Mouse (Mus musculus): ENCODE results near the gene Gm11060. TPM values are rescaled to one million over a fixed set of nuclear protein-coding genes. Genes with fewer than 3 reads are reported as not detected.
A peak's percentile ranks its signal among the peaks of the same experiment; 100 is the strongest.

Gm11060 gene
- total and polyA plus RNA-seq, 3 experiments, result not detected

DNA sequence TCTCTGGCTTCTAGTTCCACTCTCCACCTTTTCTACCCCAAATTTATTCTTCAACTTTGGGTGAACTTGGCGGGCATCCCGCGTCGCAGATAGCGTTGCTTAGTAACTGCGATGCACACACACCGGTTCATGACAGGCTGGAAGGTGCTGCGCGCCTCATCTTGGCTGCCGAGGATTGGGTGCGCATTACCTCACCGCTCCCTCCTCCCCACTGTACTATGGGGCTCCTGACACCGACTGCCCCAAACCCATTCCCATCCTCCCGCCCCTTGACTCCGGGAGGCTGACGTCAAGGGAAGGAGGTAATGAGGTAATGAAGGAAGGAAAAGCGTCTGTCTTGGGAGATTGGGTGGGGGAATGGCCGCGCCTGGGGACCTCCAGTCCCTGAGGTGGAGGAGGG lies 42.5 kb downstream of the Gm11060 start:
- peak; percentile 59 to 70 for DNase-seq
- H3K9ac ChIP-seq (ENCODE audit: low read depth, low read length), result no peak overlapping the region
- TF ChIP-seq POLR2A (IDR thresholded peaks at IDR 0.05; ENCODE audit: insufficient read depth, low read depth, low read length) (no peak), EP300 (IDR thresholded peaks at IDR 0.05; ENCODE audit: insufficient read depth, low read depth, low read length) (0 out of 2 replicates have a peak, but pooled peaks have one; percentile 34), CTCF (IDR thresholded peaks at IDR 0.05) (no peak)
- no peaks in the 10 kb centered on the region for H3K79me2 ChIP-seq (replicated peaks; ENCODE audit: control insufficient read depth, insufficient read depth, low read length)
- 0 out of 2 replicates have a peak overlapping the region, but pooled peaks have one; percentile 14 for H3K4me3 ChIP-seq
- H3K4me1 ChIP-seq (ENCODE audit: control insufficient read depth, insufficient read depth, low read length), result peaks cover 4% of the 10 kb centered on the region
- H3K27ac ChIP-seq, result peak overlapping the region; percentile 49
- WGBS, result 2% methylated on average over 19 of the region's 19 CpGs
- intact Hi-C loops (cut with DNase I), result loop anchor here (5.0 kb wide), 2 partner anchors 38 to 117 kb away; partner anchors contain the start of gene Eif3m
- 0 out of 2 replicates have a peak, but pooled peaks cover 2% of the 10 kb centered on the region for H3K27me3 ChIP-seq (ENCODE audit: control insufficient read depth, insufficient read depth, low read length)
- peaks cover 2% of the 10 kb centered on the region; the same call in 1 of the 2 replicates for H3K36me3 ChIP-seq (ENCODE audit: control insufficient read depth, insufficient read depth, low read length)

DNA sequence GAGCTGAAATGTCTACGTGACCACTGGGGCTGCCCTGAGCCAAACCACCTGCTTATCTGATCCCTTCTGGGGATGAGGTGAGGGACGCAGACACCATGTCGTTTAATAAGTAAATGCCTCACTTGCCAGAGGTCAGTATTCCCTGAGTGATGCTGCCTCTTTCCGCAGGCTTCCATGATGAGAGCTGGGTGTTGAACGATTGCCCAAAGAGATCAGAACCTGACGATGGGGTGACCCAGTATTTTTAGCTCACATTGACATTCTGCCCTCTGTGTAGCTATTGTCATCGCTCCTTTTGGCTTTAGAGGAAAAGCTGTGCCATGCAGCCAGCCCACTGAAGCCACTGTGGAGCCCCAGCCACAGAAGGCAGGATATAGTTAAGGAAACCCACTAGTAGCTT lies 47.7 kb downstream of the Gm11060 start:
- no peak for DNase-seq
- intact Hi-C loops (cut with DNase I), result no loop called here
- Histone ChIP-seq H3K79me2 (replicated peaks; ENCODE audit: control insufficient read depth, insufficient read depth, low read length) (no peaks in the 10 kb centered on the region), H3K9ac (ENCODE audit: low read depth, low read length) (no peak overlapping the region), H3K27ac (peak overlapping the region; percentile 17; the same call in 1 of the 2 replicates), H3K4me1 (ENCODE audit: control insufficient read depth, insufficient read depth, low read length) (peaks cover 3% of the 10 kb centered on the region), H3K27me3 (ENCODE audit: control insufficient read depth, insufficient read depth, low read length) (no peaks in the 10 kb centered on the region), H3K36me3 (ENCODE audit: control insufficient read depth, insufficient read depth, low read length) (peaks cover 4% of the 10 kb centered on the region), H3K4me3 (no peak overlapping the region)
- WGBS, result 19% methylated on average over 7 of the region's 7 CpGs
- TF ChIP-seq POLR2A (IDR thresholded peaks at IDR 0.05; ENCODE audit: insufficient read depth, low read depth, low read length) (no peak), EP300 (IDR thresholded peaks at IDR 0.05; ENCODE audit: insufficient read depth, low read depth, low read length) (no peak), CTCF (IDR thresholded peaks at IDR 0.05) (no peak)

DNA sequence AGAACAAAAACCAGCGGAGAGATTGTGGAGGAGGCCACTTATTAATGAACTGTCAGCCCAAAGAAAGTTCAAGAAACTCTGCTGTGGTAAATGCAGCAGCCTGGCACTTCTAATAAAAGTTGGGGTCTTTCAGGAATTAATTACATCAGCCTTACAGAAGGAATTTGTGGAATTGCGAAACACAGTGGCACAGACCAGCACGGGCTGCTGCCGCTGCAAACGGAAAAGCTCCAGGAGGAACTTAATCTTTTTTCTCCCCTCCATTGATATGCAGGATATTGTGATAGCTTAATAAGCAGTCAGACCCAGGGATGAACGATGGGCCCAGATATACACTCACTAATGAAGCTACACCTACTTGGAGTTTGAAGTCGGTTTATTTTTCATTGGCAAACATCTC lies 49.6 kb downstream of the Gm11060 start:
- TF ChIP-seq POLR2A (IDR thresholded peaks at IDR 0.05; ENCODE audit: insufficient read depth, low read depth, low read length), result no peak
- TF ChIP-seq EP300 (IDR thresholded peaks at IDR 0.05; ENCODE audit: insufficient read depth, low read depth, low read length), result no peak
- TF ChIP-seq CTCF (IDR thresholded peaks at IDR 0.05), result no peak
- Histone ChIP-seq H3K27me3 (ENCODE audit: control insufficient read depth, insufficient read depth, low read length) (no peaks in the 10 kb centered on the region), H3K4me1 (ENCODE audit: control insufficient read depth, insufficient read depth, low read length) (peaks cover 3% of the 10 kb centered on the region), H3K79me2 (replicated peaks; ENCODE audit: control insufficient read depth, insufficient read depth, low read length) (no peaks in the 10 kb centered on the region), H3K27ac (no peak overlapping the region), H3K9ac (ENCODE audit: low read depth, low read length) (no peak overlapping the region), H3K36me3 (ENCODE audit: control insufficient read depth, insufficient read depth, low read length) (peaks cover 4% of the 10 kb centered on the region), H3K4me3 (no peak overlapping the region)
- DNase-seq, result no peak
- WGBS, result 53% methylated on average over 7 of the region's 7 CpGs
- intact Hi-C loops (cut with DNase I), result no loop called here

Other genes with a start within 250 kb of the Gm11060 start
- under 1 TPM; 0.61 to 0.94 TPM for gene Prrg4, start 242.1 kb upstream of the Gm11060 start, total RNA-seq (2021)
- gene Prrg4, start 242.1 kb upstream of the Gm11060 start, polyA plus RNA-seq (2012; rRNA removed), result 0.29 and 0.32 TPM in 2 replicates
- 1 to 10 TPM; 2.5 to 4.9 TPM for gene Ccdc73, start 224.2 kb upstream of the Gm11060 start, total RNA-seq (2021)
- gene Ccdc73, start 224.2 kb upstream of the Gm11060 start, polyA plus RNA-seq (2012; rRNA removed), result 3.6 and 4.1 TPM in 2 replicates
- 100 to 1,000 TPM; 114 to 136 TPM for gene Eif3m, start 74.9 kb upstream of the Gm11060 start, total RNA-seq (2021)
- 35.2 and 72.1 TPM in 2 replicates for gene Eif3m, start 74.9 kb upstream of the Gm11060 start, polyA plus RNA-seq (2012; rRNA removed)
- gene Wt1, start 34.5 kb downstream of the Gm11060 start, total RNA-seq (2021), result 1 to 10 TPM; 4.2 to 5.7 TPM
- gene Wt1, start 34.5 kb downstream of the Gm11060 start, polyA plus RNA-seq (2012; rRNA removed), result 6.5 and 7.6 TPM in 2 replicates
- 1 to 10 TPM; 2.5 to 2.9 TPM for gene Them7, start 132.3 kb downstream of the Gm11060 start, total RNA-seq (2021)
- 0.27 and 0.64 TPM in 2 replicates for gene Them7, start 132.3 kb downstream of the Gm11060 start, polyA plus RNA-seq (2012; rRNA removed)

Data from heart, adult 2 months (tissue).